Mouse (Mus musculus) ES-Bruce4 (cell line): ENCODE measurements around the gene Nme7.

Experiments
- CTCF ChIP-seq: IDR thresholded peaks from one replicate; pipeline ENCODE4 v1.8.1; 2011; ENCODE audit warnings: low read depth, low read length
- EP300 ChIP-seq: IDR thresholded peaks from 2 replicates; pipeline ENCODE4 v1.6.1; 2011; ENCODE audit warnings: low read depth, low read length; ENCODE audit not compliant: insufficient read depth
- POLR2A ChIP-seq: IDR thresholded peaks from one replicate; pipeline ENCODE4 v1.8.1; 2011; ENCODE audit warnings: low read length; ENCODE audit not compliant: insufficient read depth

DNA sequence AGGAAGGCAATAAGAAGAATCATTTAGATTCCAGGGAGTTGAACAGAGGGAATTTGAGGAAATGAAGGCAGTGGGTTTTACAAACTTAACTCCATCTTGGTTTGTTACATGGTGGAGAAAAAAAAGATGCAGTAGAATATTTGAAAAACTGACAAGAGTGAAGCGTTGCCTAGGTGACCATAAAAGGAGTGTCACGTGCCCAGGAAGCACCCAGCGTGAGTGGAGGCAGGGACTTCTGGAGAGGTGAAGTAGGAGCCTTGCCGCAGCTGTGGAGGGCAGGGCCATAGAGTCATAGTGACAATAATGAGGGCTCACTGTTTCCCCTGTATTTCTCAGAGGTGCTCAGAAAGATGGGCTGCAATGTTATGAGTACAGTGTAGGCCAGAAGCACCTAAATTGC lies 24.6 kb upstream of the Nme7 start:
- no peak for TF ChIP-seq CTCF
- no peak for TF ChIP-seq POLR2A
- no peak for TF ChIP-seq EP300
